Mouse (Mus musculus): Measurements from ENCODE around the gene Ncl.
"Not testable (repeated sequence)": the region's sequence is repeated elsewhere in the genome, so short reads cannot be mapped to it uniquely, and the experiment has no call there.

The Ncl gene

GRCm38 (mm10) chr1:86360441-86360840 is 1.2 kb upstream of the Ncl start:
- DNase-seq (ENCODE audit: low spot score in 2 of 2) = no peak

- DNase-seq (ENCODE audit: low spot score in 2 of 2) = no peak
Observed at GRCm38 (mm10) chr1:86359798-86360179, 589 bp upstream of the Ncl start.

- DNase-seq (ENCODE audit: low spot score in 2 of 2) = peak in 1 of 2 experiments; percentile 65
Observed at GRCm38 (mm10) chr1:86358229-86358905, 833 bp downstream of the Ncl start.

DNA sequence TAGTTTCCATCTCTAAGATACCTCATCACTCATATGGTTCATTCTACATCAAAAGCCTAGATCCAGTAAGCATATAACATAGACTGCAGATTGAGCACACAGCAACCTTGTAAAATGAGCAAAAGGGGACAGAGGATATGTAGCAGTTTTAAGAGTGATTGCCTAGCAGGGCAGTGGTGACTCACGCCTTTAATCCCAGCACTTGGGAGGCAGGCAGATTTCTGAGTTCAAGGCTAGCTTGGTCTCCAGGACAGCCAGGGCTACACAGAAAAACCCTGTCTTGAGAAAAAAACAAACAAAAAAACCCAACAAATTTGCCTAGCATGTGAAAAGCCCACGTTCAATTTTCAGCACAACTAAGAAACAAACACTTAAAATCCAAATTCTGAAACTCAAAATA is 5.0 kb downstream of the Ncl start:
- DNase-seq (ENCODE audit: low spot score in 2 of 2) = no peak

DNA sequence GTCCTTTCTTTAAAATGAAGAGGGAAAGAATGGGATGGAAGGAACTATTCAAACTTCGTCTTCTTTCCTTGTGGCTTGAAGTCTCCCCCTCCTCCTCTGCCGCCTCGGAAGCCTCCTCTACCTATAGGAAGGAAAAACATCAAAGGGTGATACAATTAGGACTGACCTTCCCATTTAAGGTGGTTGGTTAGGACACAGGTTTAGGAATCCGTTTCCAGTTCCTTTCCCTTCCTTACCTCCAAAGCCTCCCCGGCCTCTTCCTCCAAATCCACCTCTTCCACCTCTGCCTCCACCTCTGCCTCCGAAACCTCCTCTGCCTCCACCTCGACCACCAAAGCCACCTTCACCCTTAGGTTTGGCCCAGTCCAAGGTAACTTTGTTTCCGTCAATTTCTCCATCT is 8.6 kb downstream of the Ncl start:
- DNase-seq (ENCODE audit: low spot score in 2 of 2) = no peak

GRCm38 (mm10) chr1:86349696-86350095 is 9.5 kb downstream of the Ncl start:
- DNase-seq (ENCODE audit: low spot score in 2 of 2) = no peak

DNA sequence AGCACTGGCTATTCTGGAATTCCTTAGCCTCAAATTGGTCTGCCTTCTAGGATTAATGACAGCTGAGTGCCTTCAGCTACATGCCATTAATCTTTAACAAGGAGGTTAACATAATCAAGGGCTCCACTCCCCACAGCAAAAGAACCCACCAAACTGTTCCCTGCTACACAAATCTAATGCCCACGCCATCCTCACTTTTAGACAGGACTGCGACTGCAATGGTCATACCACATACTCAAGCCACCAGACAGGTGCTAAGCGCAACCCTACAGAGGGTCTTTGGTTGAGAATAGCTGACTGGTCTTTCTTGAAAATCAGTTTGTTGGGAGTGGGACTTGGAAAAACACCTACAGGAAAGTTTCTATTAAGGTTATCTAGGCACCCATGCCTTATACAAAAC is 10.0 kb downstream of the Ncl start:
- DNase-seq (ENCODE audit: low spot score in 2 of 2) = no peak

DNA sequence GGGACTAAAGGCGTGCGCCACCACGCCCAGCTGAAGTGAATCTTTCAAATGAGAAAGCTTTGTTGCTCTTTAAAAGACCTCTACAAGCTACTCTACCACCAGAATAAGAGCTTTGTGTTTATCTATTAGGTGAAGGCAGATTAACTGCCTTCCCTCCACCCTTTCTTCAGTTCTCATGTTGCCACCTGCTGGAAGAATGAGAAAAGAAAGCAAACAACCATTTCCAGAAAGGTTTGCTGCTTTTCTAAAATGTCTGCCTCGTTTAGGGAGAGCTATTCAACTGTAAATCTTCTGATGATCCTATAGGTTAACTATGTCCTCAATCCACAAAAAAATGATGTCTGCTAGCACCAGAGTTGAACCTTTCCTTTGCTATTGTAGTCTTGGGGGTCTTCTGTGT is 10.4 kb downstream of the Ncl start:
- DNase-seq (ENCODE audit: low spot score in 2 of 2) = no peak

- no peak for DNase-seq (ENCODE audit: low spot score in 2 of 2)
Observed at GRCm38 (mm10) chr1:86348083-86348482, 11.1 kb downstream of the Ncl start.

GRCm38 (mm10) chr1:86347716-86348045 is 11.5 kb downstream of the Ncl start:
- DNase-seq (ENCODE audit: low spot score in 2 of 2) = no peak

DNA sequence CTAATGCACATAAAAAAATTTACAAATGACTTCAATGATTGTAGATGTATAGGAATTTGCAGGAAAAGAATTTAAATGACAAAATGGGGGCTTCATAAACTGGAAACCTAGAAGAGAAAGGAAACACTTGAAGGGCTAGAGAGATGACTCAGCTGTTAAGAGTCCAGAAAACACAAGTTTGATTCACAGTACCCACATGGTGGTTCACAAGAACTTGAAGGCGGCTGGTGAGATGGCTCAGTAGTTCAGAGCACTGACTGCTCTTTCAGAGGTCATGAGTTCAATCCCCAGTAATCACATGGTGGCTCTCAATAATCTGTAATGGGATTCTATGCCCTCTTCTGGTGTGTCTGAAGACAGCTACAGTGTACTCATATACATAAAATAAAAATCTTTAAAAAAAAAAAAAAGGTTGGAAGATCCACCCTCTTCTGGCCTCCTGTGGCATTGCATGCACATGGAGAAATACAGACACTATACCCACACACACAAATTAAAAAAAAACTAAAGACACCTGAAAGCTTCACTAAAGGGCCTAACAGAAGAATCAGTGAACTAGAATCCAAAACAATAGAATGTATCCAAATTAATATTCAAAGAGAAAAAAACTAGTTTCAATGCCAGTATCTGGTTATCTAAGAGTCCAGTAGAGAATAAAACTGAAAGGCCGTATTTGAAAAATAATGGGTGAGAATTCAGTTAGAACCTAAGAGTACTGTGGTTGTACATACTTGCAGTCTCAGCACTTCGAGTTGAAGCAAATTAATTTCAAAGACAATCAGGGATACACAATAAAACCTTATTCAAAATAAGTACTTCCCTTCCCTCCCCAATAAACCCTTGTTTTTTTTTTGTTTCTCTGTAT is 12.1 kb downstream of the Ncl start:
- DNase-seq (ENCODE audit: low spot score in 2 of 2) = no peak

- no peak for DNase-seq (ENCODE audit: low spot score in 2 of 2)
Observed at GRCm38 (mm10) chr1:86345956-86346355, 13.2 kb downstream of the Ncl start.

DNA sequence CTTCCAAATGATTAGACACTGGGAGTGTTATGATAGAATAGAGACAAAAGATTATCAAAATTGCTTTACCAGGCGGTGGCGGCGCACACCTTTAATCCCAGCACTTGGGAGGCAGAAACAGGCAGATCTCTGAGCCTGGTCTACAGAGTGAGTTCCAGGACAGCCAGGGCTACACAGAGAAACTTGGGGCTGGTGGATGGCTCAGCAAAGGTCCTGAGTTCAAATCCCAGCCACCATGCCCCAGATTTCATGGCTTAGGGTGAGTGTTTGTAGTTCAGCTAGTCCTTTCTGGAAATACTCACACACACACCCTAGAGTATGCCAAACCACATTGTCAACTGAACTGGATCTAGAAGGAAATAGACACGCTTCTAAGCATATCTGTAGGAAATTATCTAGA is 14.1 kb downstream of the Ncl start:
- no peak for DNase-seq (ENCODE audit: low spot score in 2 of 2)

DNA sequence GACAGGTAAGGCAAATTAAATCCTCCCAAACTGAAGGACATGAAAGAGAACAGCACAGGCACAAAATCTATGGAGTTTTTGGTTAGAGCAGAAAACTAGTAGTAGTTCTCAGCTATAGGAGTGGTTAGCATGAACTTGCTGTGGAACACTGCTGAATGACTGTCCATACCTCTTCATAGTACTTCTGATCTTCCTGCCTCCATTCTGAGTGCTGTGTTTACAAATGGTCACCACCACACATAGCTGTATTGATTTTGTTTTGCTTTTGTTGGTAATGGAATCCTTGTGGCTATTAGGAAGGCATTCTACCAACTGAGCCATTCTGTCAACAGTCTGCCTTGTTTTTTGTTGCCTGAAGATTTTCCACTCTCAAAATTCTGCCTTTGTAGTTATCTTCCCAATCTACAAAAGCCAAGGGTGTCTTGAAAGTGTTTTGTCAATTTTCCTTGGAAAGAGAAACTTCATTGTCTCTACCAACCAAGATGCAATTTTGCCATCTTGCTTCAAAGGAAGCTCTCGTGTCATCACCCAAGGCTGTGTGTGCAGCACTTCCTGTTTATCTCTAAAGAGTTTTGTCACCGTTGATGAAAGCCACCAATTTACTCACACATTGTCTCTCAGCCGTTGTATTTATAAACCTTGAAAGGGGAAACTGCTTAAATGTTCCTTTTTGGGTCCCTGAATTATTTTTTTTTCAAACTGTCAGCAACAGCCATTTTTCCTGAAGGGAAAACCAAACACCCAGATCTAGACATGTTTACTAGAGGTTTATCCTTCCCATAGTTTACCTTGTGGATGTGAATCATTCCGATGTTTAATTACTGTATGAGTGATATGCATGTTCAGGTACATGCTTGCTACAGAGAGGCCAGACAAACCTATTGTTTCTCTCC is 15.0 kb downstream of the Ncl start:
- no peak for DNase-seq (ENCODE audit: low spot score in 2 of 2)

DNA sequence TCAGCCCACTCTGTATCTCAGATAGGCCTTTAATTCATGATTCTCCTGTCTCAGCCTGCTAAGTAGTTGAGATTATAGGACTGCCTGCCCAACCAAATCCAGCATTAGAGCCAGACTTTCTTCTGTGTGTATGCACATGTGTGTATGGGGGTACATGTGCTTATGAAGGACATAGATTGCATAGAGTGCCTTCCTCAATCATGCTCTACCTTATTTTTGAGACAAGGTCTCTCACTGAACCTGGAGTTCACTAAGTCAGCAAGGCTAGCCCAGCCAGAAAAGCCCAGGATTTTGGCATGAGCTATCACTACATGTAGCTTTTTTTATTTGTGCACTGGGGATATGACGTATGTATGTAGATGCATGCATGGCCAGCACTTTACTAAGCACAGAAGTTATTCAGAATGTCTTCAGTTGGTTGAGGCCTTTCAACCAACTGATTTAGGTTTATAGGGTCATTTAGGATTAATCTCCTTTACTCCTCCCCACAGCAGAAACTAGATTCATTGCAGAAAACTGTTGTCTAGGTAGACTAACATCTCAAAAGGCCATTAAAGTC is 16.0 kb downstream of the Ncl start:
- DNase-seq (ENCODE audit: low spot score in 2 of 2) = no peak

DNA sequence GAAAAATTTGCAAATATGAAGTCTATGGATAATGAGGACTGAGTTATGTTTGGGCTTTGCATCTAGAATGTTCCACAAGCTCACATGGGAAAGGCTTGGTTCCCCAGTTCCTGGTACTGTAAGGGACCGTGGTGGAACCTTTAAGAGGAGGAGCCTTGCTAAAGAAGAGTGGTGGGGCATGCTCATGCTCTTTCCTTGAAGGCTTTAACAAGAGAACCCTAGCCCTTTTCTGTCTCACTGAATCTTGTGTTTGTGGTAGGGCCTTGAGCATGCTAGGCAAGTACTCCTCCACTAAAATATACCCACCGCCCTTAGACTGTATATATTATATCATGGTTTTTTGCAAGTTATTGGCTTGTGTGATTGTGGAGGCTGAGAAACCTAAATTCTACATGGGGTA is 16.8 kb downstream of the Ncl start:
- DNase-seq (ENCODE audit: low spot score in 2 of 2) = no peak

DNA sequence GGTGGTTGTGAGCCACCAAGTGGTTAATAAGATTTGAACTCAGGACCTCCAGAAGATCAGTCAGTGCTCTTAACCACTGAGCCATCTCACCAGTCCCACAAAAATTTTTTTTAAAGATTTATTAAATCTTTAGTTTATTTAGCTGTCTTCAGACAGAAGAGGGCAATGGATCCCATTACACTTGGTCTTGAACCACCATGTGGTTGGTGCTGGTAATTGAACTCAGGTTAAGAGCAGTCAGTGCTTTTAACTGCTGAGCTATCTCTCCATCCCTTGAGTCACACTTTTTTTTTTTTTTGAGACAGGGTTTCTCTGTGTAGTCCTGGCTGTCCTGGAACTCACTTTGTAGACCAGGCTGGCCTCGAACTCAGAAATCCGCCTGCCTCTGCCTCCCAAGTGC is 18.1 kb downstream of the Ncl start:
- DNase-seq (ENCODE audit: low spot score in 2 of 2) = not testable (repeated sequence)

GRCm38 (mm10) chr1:86339156-86339812 is 19.9 kb downstream of the Ncl start:
- peak; percentile 53 to 76 for DNase-seq (ENCODE audit: low spot score in 2 of 2)

DNA sequence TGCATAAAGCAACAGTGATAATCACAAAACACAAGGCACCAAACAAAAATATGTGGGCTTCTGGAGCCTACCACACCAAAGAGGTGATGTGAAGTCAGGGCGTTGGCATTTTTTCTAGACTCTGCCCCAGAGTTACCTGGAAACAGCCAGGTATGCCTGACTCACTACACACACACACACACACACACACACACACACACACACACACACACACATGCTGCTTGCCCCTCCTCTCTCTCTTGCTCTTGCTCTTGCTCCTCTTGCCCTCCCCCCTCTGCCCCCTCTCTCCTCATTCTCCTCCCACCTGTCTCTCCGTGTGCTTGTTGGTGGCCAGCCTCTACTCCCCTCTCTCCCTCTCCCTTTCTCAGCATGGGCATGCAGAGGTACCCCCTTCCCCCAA is 22.9 kb downstream of the Ncl start:
- no peak for DNase-seq (ENCODE audit: low spot score in 2 of 2)

- no peak for DNase-seq (ENCODE audit: low spot score in 2 of 2)
Observed at GRCm38 (mm10) chr1:86320822-86321413, 38.3 kb downstream of the Ncl start.

- no peak for DNase-seq (ENCODE audit: low spot score in 2 of 2)
Observed at GRCm38 (mm10) chr1:86313772-86314125, 45.5 kb downstream of the Ncl start.
